Mouse (Mus musculus): Measurements from ENCODE around the gene Ccr10.
"Not testable (repeated sequence)": the region's sequence is repeated elsewhere in the genome, so short reads cannot be mapped to it uniquely, and the experiment has no call there.

The Ccr10 gene

GRCm38 (mm10) chr11:101171721-101172433, 3.4 kb downstream of the Ccr10 start:
- DNase-seq (ENCODE audit: low read depth, low spot score) = peak; percentile 85

GRCm38 (mm10) chr11:101170811-101171610, 4.2 kb downstream of the Ccr10 start, which contains the start of gene Plekhh3:
Gene Plekhh3, minus strand, starts transcription at chr11:101171351.
- peak; percentile 98 for DNase-seq (ENCODE audit: low read depth, low spot score)

GRCm38 (mm10) chr11:101170354-101170810, 4.9 kb downstream of the Ccr10 start, which contains the start of gene Cntnap1:
Gene Cntnap1, plus strand, starts transcription at chr11:101170523.
- DNase-seq (ENCODE audit: low read depth, low spot score) = peak; percentile 67

- DNase-seq (ENCODE audit: low read depth, low spot score) = no peak
These were observed 5.7 kb downstream of the Ccr10 start for GRCm38 (mm10) chr11:101169301-101170107.

DNA sequence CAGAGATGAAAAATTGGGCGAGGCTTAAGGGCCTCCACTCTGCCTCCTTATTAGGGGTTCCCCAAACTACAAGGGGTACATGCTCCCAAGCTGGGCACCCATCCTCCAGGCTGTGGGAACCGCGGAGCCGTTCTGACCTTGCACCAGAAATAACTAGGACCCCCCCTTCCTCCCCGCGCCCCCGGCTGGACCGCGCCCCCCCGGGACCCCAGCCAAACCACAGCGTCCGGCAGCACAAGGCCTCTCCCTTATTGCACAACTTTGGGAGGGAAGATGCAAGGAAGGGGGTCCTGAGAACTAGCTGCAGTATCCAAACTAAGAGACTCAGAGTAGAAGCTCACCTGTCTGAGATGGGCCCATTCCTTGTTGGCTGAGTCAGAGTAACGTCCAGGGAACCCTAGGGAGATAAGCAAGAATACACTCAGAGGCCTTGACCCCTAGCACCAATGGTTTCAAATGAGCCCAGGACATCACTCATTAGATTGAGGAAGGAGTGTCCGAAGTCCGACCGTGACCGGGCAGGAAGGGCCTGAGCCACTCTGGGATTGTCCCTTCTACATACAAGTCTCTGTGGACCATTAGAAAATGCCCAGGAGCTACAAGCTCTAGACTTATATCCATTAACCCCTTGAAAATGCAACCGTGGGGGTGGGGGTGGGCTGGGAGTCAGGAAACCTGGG, 6.8 kb downstream of the Ccr10 start:
- DNase-seq (ENCODE audit: low read depth, low spot score) = no peak

DNA sequence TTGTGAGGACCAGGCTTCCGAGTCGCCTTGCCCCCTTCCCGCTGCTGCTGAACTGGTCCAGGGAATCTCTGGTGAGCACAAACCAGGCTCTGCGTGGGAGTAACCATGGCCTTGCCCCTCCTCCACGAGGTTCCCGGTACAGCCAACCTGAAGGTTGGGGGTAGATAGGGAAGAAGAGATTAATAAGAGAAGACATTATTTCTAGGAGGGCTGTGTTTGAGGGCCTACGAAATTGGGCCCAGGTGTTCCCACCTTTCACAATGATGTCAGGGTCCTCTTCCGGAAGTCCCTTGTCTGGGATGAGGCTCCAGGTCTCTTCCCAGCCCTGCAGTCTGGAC, 7.3 kb downstream of the Ccr10 start:
- DNase-seq (ENCODE audit: low read depth, low spot score) = no peak

- no peak for DNase-seq (ENCODE audit: low read depth, low spot score)
These were observed 7.9 kb downstream of the Ccr10 start for GRCm38 (mm10) chr11:101167211-101167962.

DNA sequence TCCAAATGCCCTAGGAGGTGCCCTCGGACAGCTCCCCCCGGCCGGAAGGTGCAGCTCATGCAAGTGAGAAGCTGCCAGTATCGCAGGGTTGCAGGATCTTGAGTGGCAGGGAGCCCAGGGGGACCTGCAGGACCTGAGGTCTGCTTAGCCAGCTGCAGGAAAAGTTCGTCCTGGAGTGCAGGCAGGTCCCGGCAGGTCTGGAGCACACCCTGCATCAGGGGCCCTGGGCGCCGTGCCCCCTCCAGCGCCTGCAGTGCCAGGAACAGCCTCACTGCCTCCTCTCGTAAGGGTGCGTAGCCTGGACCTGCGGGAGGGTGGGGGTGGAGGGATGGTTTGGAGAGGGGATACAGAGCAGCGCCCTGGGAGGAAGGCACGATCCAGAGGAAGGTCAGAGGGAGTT, 8.9 kb downstream of the Ccr10 start:
- no peak for DNase-seq (ENCODE audit: low read depth, low spot score)

- peak; percentile 83 for DNase-seq (ENCODE audit: low read depth, low spot score)
These were observed 10.3 kb downstream of the Ccr10 start for GRCm38 (mm10) chr11:101164677-101165580.

DNA sequence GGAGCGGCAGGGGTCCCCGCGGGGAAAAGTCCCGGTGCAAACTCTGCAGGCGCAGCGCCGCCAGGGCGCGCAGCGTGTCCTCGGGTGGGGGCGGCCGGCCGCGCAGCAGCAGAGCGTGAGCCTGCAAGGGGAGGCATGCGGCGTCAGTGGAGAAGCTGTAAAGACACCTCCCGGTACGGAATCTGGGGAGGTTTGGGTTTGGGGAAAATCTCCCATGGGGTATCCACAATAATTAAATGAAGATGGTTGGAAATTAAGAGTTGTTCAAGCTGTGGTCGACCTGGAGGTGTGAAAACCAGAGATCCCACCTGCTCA, 10.9 kb downstream of the Ccr10 start:
- peak; percentile 22 for DNase-seq (ENCODE audit: low read depth, low spot score)

DNA sequence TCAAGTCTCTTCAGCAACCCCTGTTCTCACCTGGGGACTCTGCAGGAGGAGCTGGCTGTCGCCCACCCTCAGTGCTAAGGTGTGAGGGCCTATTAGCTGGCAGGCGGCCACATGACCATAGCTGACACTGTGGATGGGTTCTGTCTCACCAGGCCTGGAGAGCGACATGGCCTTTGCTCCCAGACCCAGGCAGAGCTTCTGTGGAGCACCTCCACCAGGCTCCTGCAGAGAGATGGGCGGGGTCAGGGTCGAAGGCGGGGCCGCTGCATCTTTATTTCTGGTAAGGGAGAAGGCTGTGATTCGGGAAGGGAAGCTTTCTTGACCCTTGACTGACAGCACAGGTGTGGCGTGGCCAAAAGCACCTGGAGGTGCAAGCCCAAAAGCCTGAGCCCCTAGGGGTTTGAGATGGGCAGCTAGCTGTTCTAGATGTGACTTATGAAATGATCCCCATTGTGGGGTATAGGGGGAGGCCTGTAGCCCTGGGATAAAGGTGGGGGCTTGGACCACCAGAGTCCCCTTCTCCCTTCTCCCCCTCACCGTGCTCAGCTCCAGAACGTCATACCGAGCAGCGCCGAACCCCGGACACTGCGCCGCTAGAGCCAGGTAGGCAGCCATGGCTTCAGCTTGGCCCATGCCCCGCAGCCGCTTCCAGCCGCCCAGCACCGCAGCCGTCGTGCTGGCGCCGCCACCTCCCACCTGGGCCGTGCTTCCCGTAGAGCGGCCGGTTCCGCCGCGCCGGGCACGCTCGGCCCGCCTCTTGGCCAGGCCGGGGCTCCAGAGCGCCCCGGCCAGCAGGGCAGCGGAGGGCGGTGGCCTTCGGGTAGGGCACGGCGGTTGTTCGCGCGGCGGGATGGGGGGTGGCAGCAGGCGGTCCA, 11.5 kb downstream of the Ccr10 start:
- DNase-seq (ENCODE audit: low read depth, low spot score) = peak; percentile 75

DNA sequence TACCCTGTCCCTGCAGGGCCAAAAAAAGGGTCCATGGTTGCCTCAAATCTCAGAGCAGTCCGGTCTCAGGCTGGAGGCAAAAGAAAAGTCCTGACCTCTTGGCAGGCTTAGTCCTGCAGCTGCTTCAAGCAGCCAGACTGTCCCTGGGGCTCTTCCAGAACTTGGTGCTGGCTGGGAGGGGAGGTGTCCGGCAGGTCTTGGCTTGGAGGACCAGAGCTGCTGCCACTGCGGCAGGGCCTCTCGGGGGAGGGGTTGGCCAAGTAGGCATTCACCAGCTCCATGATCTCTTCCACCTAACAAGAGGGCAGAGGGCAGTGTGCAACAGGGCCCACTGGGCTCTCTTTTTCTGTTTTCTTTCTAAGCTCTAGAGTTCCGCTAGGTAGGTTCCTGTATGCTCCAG, 12.5 kb downstream of the Ccr10 start:
- no peak for DNase-seq (ENCODE audit: low read depth, low spot score)

DNA sequence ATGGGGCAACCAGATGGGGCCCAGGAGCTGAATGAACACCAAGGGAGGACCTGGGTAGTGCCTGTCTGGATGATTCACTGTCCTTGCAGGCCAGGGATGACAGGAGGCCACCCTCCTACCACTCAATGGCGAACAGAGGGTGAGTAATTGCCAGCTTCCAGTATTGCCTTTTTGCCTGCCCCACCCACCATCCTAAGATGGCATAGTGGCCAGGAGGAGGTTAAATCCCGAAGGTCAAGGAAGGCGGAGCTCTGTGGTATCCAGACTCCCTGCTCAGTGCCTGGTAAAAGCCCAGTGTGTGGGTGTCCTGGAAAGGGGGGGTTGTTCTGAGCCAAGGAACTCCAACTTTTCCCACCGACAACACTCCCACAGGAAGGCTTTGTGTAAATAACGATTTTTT, 12.9 kb downstream of the Ccr10 start:
- no peak for DNase-seq (ENCODE audit: low read depth, low spot score)

DNA sequence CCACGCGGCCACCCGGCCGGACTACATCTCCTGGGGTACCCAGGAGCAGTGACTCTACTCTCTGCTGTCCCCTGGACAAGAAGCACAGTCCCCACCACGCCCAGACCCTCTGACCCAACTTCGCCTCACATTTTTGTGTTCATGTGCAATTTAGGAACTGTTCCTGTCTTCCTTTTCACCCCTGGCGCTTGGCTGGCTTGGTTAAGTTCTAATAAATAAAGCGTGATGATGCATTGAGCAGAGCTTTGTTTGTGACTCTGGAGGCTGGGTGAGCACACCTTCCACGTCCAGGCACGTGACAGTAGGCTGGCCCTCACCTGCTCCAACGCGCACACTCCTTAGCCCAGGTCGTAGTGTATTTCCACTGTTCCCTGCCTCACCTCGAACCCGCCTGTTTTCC, 13.7 kb downstream of the Ccr10 start:
- DNase-seq (ENCODE audit: low read depth, low spot score) = no peak

- peak; percentile 57 for DNase-seq (ENCODE audit: low read depth, low spot score)
These were observed 14.2 kb downstream of the Ccr10 start for GRCm38 (mm10) chr11:101160981-101161505.

DNA sequence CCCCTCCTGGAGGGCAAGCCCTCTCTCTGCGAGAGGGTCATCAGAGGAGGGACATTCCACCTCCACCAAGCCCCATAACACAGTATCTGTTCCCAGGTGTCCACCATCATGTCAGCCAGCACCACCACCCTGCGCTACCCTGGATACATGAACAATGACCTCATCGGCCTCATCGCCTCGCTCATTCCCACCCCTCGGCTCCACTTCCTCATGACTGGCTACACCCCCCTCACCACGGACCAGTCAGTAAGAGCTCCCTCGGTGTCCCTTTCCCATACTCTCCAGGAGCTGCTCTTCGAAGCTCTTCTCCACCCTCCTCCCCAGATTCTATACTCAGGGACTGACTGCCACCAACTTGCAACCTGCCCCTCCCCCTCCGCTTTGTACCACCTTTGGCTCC, 15.1 kb downstream of the Ccr10 start:
- not testable (repeated sequence) for DNase-seq (ENCODE audit: low read depth, low spot score)

- DNase-seq (ENCODE audit: low read depth, low spot score) = peak; percentile 59
These were observed 19.4 kb downstream of the Ccr10 start, which contains the start of gene Tubg2 for GRCm38 (mm10) chr11:101155728-101156371. Gene Tubg2, plus strand, starts transcription at chr11:101155907.

- DNase-seq (ENCODE audit: low read depth, low spot score) = no peak
These were observed 20.1 kb downstream of the Ccr10 start for GRCm38 (mm10) chr11:101155151-101155550.

Data from ZHBTc4 (cell line).